Mouse (Mus musculus) thymus, adult 2 months (tissue): ENCODE measurements at regions not wholly inside any gene's neighbourhood (a gene's known extent, or its start where the extent isn't known, plus 50 kb on each side); places are given as distances from the start of the nearest gene placed in this dataset.

Source experiments
- CTCF ChIP-seq: fragments of 200-500 bp; IDR thresholded peaks from 2 replicates; pipeline ENCODE4 v1.5.1; 2012; ENCODE audit warnings: mild to moderate bottlenecking, control low read depth, low read length, moderate library complexity, borderline replicate concordance; ENCODE audit not compliant: control insufficient read depth, poor library complexity, insufficient read depth; ENCODE audit errors: extremely low read depth
- POLR2A ChIP-seq: fragments of 200-500 bp; IDR thresholded peaks from 2 replicates; pipeline ENCODE4 v1.6.1; 2012; ENCODE audit warnings: mild to moderate bottlenecking, low read length, control low read depth, moderate library complexity; ENCODE audit not compliant: control insufficient read depth, poor library complexity, insufficient read depth; ENCODE audit errors: extremely low read depth

- TF ChIP-seq CTCF (no peak), POLR2A (no peak)
Observed at GRCm38 (mm10) chr1:73715571-73715970, 408.7 kb downstream of the Tns1 start.
